Mouse (Mus musculus) forebrain, embryonic 16.5 days (tissue): ENCODE data around the gene Plxna4. TPM values are rescaled to one million over a fixed set of nuclear protein-coding genes. Genes with fewer than 3 reads are reported as not detected.

Source experiments
- ATAC-seq: fragments of 200-750 bp; cut with Nextera tagmentation; 2 replicates; pipeline ENCODE4 v1.8.0; 2017; ENCODE audit warnings: mild to moderate bottlenecking, moderate library complexity
- H3K27ac ChIP-seq: fragments of 300-500 bp; sonication (generic); 2 replicates; pipeline ENCODE4 v1.5.1; 2014; ENCODE audit warnings: low read length, control low read depth
- H3K27me3 ChIP-seq: fragments of 300-500 bp; sonication (generic); replicated peaks from 2 replicates; pipeline ENCODE4 v1.6.1; 2014; ENCODE audit warnings: low read length; ENCODE audit not compliant: control insufficient read depth, insufficient read depth
- H3K36me3 ChIP-seq: fragments of 300-500 bp; sonication (generic); 2 replicates; pipeline ENCODE4 v1.6.1; 2014; ENCODE audit not compliant: control insufficient read depth, insufficient read depth
- H3K4me1 ChIP-seq: fragments of 300-500 bp; sonication (generic); replicated peaks from 2 replicates; pipeline ENCODE4 v1.6.1; 2014; ENCODE audit warnings: low read length; ENCODE audit not compliant: control insufficient read depth, insufficient read depth
- H3K4me2 ChIP-seq: fragments of 300-500 bp; sonication (generic); 2 replicates; pipeline ENCODE4 v1.6.1; 2014; ENCODE audit warnings: mild to moderate bottlenecking, low read length, control low read depth
- H3K4me3 ChIP-seq: fragments of 300-500 bp; sonication (generic); replicated peaks from 2 replicates; pipeline ENCODE4 v1.5.1; 2014; ENCODE audit warnings: mild to moderate bottlenecking, low read length, control low read depth
- H3K9ac ChIP-seq: fragments of 300-500 bp; sonication (generic); replicated peaks from 2 replicates; pipeline ENCODE4 v1.6.1; 2014; ENCODE audit warnings: low read depth, low read length, control low read depth
- H3K9me3 ChIP-seq: fragments of 300-500 bp; sonication (generic); 2 replicates; pipeline ENCODE4 v1.6.1; 2016; ENCODE audit warnings: low read length; ENCODE audit not compliant: control insufficient read depth
- WGBS: fragments of 180-500 bp; shearing (Covaris S2); extraction: QIAGEN DNeasy Blood & Tissue Kit; methylation state at CpG from one replicate; pipeline ENCODE4 v1.1.7; 2014; 5-methylcytosine and 5-hydroxymethylcytosine counted together
- polyA plus RNA-seq: library from polyadenylated mRNA; unstranded; fragments of >200 nt; fragmentation: Nextera tagmentation; extraction: Ambion mirVana; gene quantifications from 2 replicates; pipeline ENCODE4 v1.2.1, GENCODE M21; 2015

The Plxna4 gene
- polyA plus RNA-seq, 1 experiment from 2014 or later: 25.8 TPM

GRCm38 (mm10) chr6:32184402-32184985, 403.5 kb downstream of the Plxna4 start:
- Histone ChIP-seq H3K9me3 (no peaks in the 10 kb centered on the region), H3K36me3 (peaks cover 21% of the 10 kb centered on the region), H3K27ac (no peak overlapping the region), H3K4me2 (no peak overlapping the region), H3K4me1 (peaks cover 5% of the 10 kb centered on the region), H3K4me3 (no peak overlapping the region), H3K27me3 (no peaks in the 10 kb centered on the region), H3K9ac (no peak overlapping the region)
- 91% methylated on average over 4 of the region's 4 CpGs for WGBS
- ATAC-seq: no peak

GRCm38 (mm10) chr6:32183651-32184185, 404.3 kb downstream of the Plxna4 start:
- Histone ChIP-seq H3K27ac (no peak overlapping the region), H3K36me3 (peaks cover 21% of the 10 kb centered on the region), H3K9me3 (no peaks in the 10 kb centered on the region), H3K4me3 (no peak overlapping the region), H3K4me2 (no peak overlapping the region), H3K4me1 (peaks cover 8% of the 10 kb centered on the region), H3K27me3 (no peaks in the 10 kb centered on the region), H3K9ac (no peak overlapping the region)
- no peak for ATAC-seq
- WGBS: 69% methylated on average over 6 of the region's 6 CpGs

- peaks cover 15% of the 10 kb centered on the region for H3K36me3 ChIP-seq
- WGBS: 61% methylated on average over 5 of the region's 5 CpGs
- no peak overlapping the region for H3K4me2 ChIP-seq
- ATAC-seq: no peak; the same call in 1 of the 2 replicates
- H3K27ac ChIP-seq: peak overlapping the region; percentile 46; the same call in 1 of the 2 replicates
- H3K4me3 ChIP-seq: no peak overlapping the region
- peaks cover 8% of the 10 kb centered on the region for H3K4me1 ChIP-seq
- H3K9ac ChIP-seq: no peak overlapping the region
- no peaks in the 10 kb centered on the region for H3K27me3 ChIP-seq
- no peaks in the 10 kb centered on the region for H3K9me3 ChIP-seq
These were observed 408.0 kb downstream of the Plxna4 start for GRCm38 (mm10) chr6:32180012-32180358.

GRCm38 (mm10) chr6:32179346-32180011, 408.5 kb downstream of the Plxna4 start:
- no peaks in the 10 kb centered on the region for H3K27me3 ChIP-seq
- 80% methylated on average over 2 of the region's 2 CpGs for WGBS

GRCm38 (mm10) chr6:32177905-32178304, 410.1 kb downstream of the Plxna4 start:
- H3K4me1 ChIP-seq: peaks cover 8% of the 10 kb centered on the region
- ATAC-seq: no peak
- H3K9me3 ChIP-seq: no peaks in the 10 kb centered on the region
- H3K27ac ChIP-seq: no peak overlapping the region
- H3K9ac ChIP-seq: no peak overlapping the region
- H3K4me2 ChIP-seq: no peak overlapping the region
- H3K36me3 ChIP-seq: peaks cover 4% of the 10 kb centered on the region; the same call in 1 of the 2 replicates
- H3K4me3 ChIP-seq: no peak overlapping the region
- 56% methylated on average over 3 of the region's 3 CpGs for WGBS
- no peaks in the 10 kb centered on the region for H3K27me3 ChIP-seq

More at GRCm38 (mm10) chr6:32179346-32180011, 408.5 kb downstream of the Plxna4 start:
- no peak overlapping the region; the same call in 1 of the 2 replicates for H3K27ac ChIP-seq
- H3K9ac ChIP-seq: no peak overlapping the region
- no peak overlapping the region for H3K4me2 ChIP-seq
- H3K4me1 ChIP-seq: peaks cover 8% of the 10 kb centered on the region
- ATAC-seq: peak; percentile 76
- H3K9me3 ChIP-seq: no peaks in the 10 kb centered on the region
- no peak overlapping the region for H3K4me3 ChIP-seq
- H3K36me3 ChIP-seq: peaks cover 10% of the 10 kb centered on the region

- ATAC-seq: no peak
- Histone ChIP-seq H3K27me3 (no peaks in the 10 kb centered on the region), H3K36me3 (peaks cover 7% of the 10 kb centered on the region; the same call in 1 of the 2 replicates), H3K4me3 (no peak overlapping the region), H3K27ac (no peak overlapping the region), H3K4me2 (no peak overlapping the region), H3K4me1 (no peaks in the 10 kb centered on the region), H3K9me3 (no peaks in the 10 kb centered on the region), H3K9ac (no peak overlapping the region)
- 74% methylated on average over 1 of the region's 1 CpGs for WGBS
These were observed 420.3 kb downstream of the Plxna4 start for GRCm38 (mm10) chr6:32167725-32168124.

GRCm38 (mm10) chr6:32160370-32160769, 427.6 kb downstream of the Plxna4 start:
- H3K4me2 ChIP-seq: no peak overlapping the region
- no peaks in the 10 kb centered on the region for H3K9me3 ChIP-seq
- no peaks in the 10 kb centered on the region for H3K4me1 ChIP-seq
- H3K27ac ChIP-seq: no peak overlapping the region
- 89% methylated on average over 2 of the region's 2 CpGs for WGBS
- no peak for ATAC-seq
- peaks cover 15% of the 10 kb centered on the region; the same call in 1 of the 2 replicates for H3K36me3 ChIP-seq
- no peak overlapping the region for H3K4me3 ChIP-seq
- H3K27me3 ChIP-seq: no peaks in the 10 kb centered on the region
- H3K9ac ChIP-seq: no peak overlapping the region

GRCm38 (mm10) chr6:32159931-32160330, 428.1 kb downstream of the Plxna4 start:
- H3K4me3 ChIP-seq: no peak overlapping the region
- no peak for ATAC-seq
- WGBS: 53% methylated on average over 4 of the region's 4 CpGs

GRCm38 (mm10) chr6:32158347-32158746, 429.6 kb downstream of the Plxna4 start:
- H3K27me3 ChIP-seq: no peaks in the 10 kb centered on the region
- no peaks in the 10 kb centered on the region for H3K9me3 ChIP-seq
- H3K27ac ChIP-seq: no peak overlapping the region
- H3K9ac ChIP-seq: no peak overlapping the region
- ATAC-seq: no peak
- peaks cover 15% of the 10 kb centered on the region; the same call in 1 of the 2 replicates for H3K36me3 ChIP-seq
- no peak overlapping the region for H3K4me2 ChIP-seq
- WGBS: 88% methylated on average over 1 of the region's 1 CpGs
- no peak overlapping the region for H3K4me3 ChIP-seq
- H3K4me1 ChIP-seq: peaks cover 4% of the 10 kb centered on the region; the same call in 1 of the 2 replicates

More at GRCm38 (mm10) chr6:32159931-32160330, 428.1 kb downstream of the Plxna4 start:
- H3K9ac ChIP-seq: no peak overlapping the region
- no peaks in the 10 kb centered on the region for H3K27me3 ChIP-seq
- no peaks in the 10 kb centered on the region for H3K4me1 ChIP-seq
- H3K36me3 ChIP-seq: peaks cover 15% of the 10 kb centered on the region; the same call in 1 of the 2 replicates
- no peaks in the 10 kb centered on the region for H3K9me3 ChIP-seq
- H3K27ac ChIP-seq: no peak overlapping the region
- no peak overlapping the region for H3K4me2 ChIP-seq
